Mouse (Mus musculus): ENCODE data around the gene Alox5ap. TPM values are rescaled to one million over a fixed set of nuclear protein-coding genes. Genes with fewer than 3 reads are reported as not detected.

Gene Alox5ap
- polyA plus RNA-seq (2012; rRNA removed) = 19.7 and 25.4 TPM in 2 replicates

DNA sequence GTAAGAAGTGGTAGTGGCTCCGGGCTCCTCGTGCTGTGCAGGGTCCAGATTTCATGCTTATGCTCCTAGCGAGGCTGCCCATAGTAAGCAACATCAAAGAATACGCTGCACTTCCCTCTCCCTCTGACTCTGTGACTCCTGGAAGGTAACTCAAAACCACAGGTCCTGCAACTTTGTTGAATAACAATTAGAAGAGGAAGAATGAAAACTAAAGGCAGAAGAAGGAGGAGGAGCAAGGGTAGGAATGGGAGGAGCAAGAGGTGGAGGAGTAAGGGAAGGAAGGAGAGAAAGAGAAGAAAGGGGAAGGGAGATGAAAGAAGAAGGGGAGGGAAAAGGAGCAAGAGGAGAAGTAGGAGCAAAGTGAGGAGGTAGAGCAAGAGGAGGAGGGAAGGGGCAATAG lies at the start of gene Alox5ap:
Alox5ap (plus strand) TSS at position 363 of the 400 bp plus-strand sequence.

Other genes with a start within 250 kb of the Alox5ap start
- 9.4 and 10.8 TPM in 2 replicates for gene Uspl1, start 80.4 kb upstream of the Alox5ap start, polyA plus RNA-seq (2012; rRNA removed)
- gene Hmgb1, start 80.3 kb upstream of the Alox5ap start, polyA plus RNA-seq (2012; rRNA removed) = 203 and 234 TPM in 2 replicates
- 0.13 and 0.21 TPM in 2 replicates for gene Medag, start 147.0 kb downstream of the Alox5ap start, polyA plus RNA-seq (2012; rRNA removed)
- gene Tex26, start 174.9 kb downstream of the Alox5ap start, polyA plus RNA-seq (2012; rRNA removed) = 0.08 and 0.29 TPM in 2 replicates

Data from liver, embryonic 14 days (tissue).